Mouse (Mus musculus) kidney, postnatal 10 days (tissue): Measurements from ENCODE around the gene Zfr.
"Not testable (repeated sequence)": the region's sequence is repeated elsewhere in the genome, so short reads cannot be mapped to it uniquely, and the experiment has no call there.

Source experiments
- DNase-seq: peaks from one replicate; pipeline ENCODE4 v3.0.0; 2021; ENCODE audit warnings: mixed read lengths

Zfr gene

GRCm38 (mm10) chr15:12195966-12196365, 78.3 kb downstream of the Zfr start:
- DNase-seq = no peak

GRCm38 (mm10) chr15:12196410-12197191, 79.0 kb downstream of the Zfr start:
- DNase-seq = peak; percentile 85

- DNase-seq = no peak
These were observed 79.7 kb downstream of the Zfr start for GRCm38 (mm10) chr15:12197361-12197760.

- DNase-seq = peak; percentile 72
These were observed 82.4 kb downstream of the Zfr start for GRCm38 (mm10) chr15:12200021-12200420.

- no peak for DNase-seq
These were observed 84.2 kb downstream of the Zfr start for GRCm38 (mm10) chr15:12201856-12202255.

- no peak for DNase-seq
These were observed 84.8 kb downstream of the Zfr start for GRCm38 (mm10) chr15:12202456-12202855.

- DNase-seq = not testable (repeated sequence)
These were observed 85.4 kb downstream of the Zfr start for GRCm38 (mm10) chr15:12203008-12203407.

- no peak for DNase-seq
These were observed 86.1 kb downstream of the Zfr start for GRCm38 (mm10) chr15:12203512-12204318.

- peak; percentile 100 for DNase-seq
These were observed 86.9 kb downstream of the Zfr start, which contains the start of gene Mtmr12 for GRCm38 (mm10) chr15:12204319-12205159. Mtmr12 (plus strand) TSS chr15:12205028.

GRCm38 (mm10) chr15:12205160-12205901, 87.7 kb downstream of the Zfr start:
- peak; percentile 59 for DNase-seq

GRCm38 (mm10) chr15:12205902-12206645, 88.4 kb downstream of the Zfr start:
- no peak for DNase-seq

GRCm38 (mm10) chr15:12206646-12207222, 89.1 kb downstream of the Zfr start:
- DNase-seq = peak; percentile 62

- DNase-seq = peak; percentile 67
These were observed 90.0 kb downstream of the Zfr start for GRCm38 (mm10) chr15:12207556-12208090.

GRCm38 (mm10) chr15:12211577-12211976, 93.9 kb downstream of the Zfr start:
- no peak for DNase-seq

- no peak for DNase-seq
These were observed 94.6 kb downstream of the Zfr start for GRCm38 (mm10) chr15:12212266-12212665.

- DNase-seq = no peak
These were observed 97.1 kb downstream of the Zfr start for GRCm38 (mm10) chr15:12214531-12215414.

GRCm38 (mm10) chr15:12215415-12215718, 97.7 kb downstream of the Zfr start:
- no peak for DNase-seq

GRCm38 (mm10) chr15:12216119-12216518, 98.5 kb downstream of the Zfr start:
- no peak for DNase-seq

- no peak for DNase-seq
These were observed 99.2 kb downstream of the Zfr start for GRCm38 (mm10) chr15:12216798-12217197.

GRCm38 (mm10) chr15:12217332-12217731, 99.7 kb downstream of the Zfr start:
- not testable (repeated sequence) for DNase-seq
